Mouse (Mus musculus) lung, embryonic 14.5 days (tissue): ENCODE data around the gene Rae1. TPM values are rescaled to one million over a fixed set of nuclear protein-coding genes. Genes with fewer than 3 reads are reported as not detected.

Experiments
- ATAC-seq: fragments of 200-750 bp; cut with Nextera tagmentation; 2 replicates; pipeline ENCODE4 v1.8.0; 2017; ENCODE audit warnings: mild to moderate bottlenecking, moderate TSS enrichment, moderate library complexity; ENCODE audit not compliant: insufficient read depth
- DNase-seq: peaks from one replicate; pipeline ENCODE4 v3.0.0-alpha.2; 2015
- H3K27ac ChIP-seq: fragments of 300-500 bp; sonication (generic); 2 replicates; pipeline ENCODE4 v1.5.1; 2014; ENCODE audit warnings: low read depth, mild to moderate bottlenecking, moderate library complexity
- H3K27me3 ChIP-seq: fragments of 300-500 bp; sonication (generic); 2 replicates; pipeline ENCODE4 v1.6.1; 2014; ENCODE audit warnings: low read length, control low read depth; ENCODE audit not compliant: insufficient read depth
- H3K36me3 ChIP-seq: fragments of 300-500 bp; sonication (generic); 2 replicates; pipeline ENCODE4 v1.6.1; 2014; ENCODE audit warnings: control low read depth; ENCODE audit not compliant: insufficient read depth
- H3K4me1 ChIP-seq: fragments of 300-500 bp; sonication (generic); 2 replicates; pipeline ENCODE4 v1.6.1; 2014; ENCODE audit warnings: antibody characterized with exemption, control low read depth; ENCODE audit not compliant: insufficient read depth
- H3K4me2 ChIP-seq: fragments of 300-500 bp; sonication (generic); 2 replicates; pipeline ENCODE4 v1.6.1; 2014; ENCODE audit warnings: mild to moderate bottlenecking
- H3K4me3 ChIP-seq: fragments of 300-500 bp; sonication (generic); 2 replicates; pipeline ENCODE4 v1.5.1; 2014; ENCODE audit warnings: low read depth, low read length
- H3K9ac ChIP-seq: fragments of 300-500 bp; sonication (generic); 2 replicates; pipeline ENCODE4 v1.6.1; 2014
- H3K9me3 ChIP-seq: fragments of 300-500 bp; sonication (generic); 2 replicates; pipeline ENCODE4 v1.6.1; 2016; ENCODE audit warnings: low read depth, low read length, control low read depth
- CTCF ChIP-seq: IDR thresholded peaks from 2 replicates; pipeline ENCODE4 v1.5.1; 2016; ENCODE audit warnings: antibody characterized with exemption, low read depth
- WGBS: fragments of 180-500 bp; shearing (Covaris S2); extraction: QIAGEN DNeasy Blood & Tissue Kit; methylation state at CpG from one replicate; pipeline ENCODE4 v1.1.7; 2014; 5-methylcytosine and 5-hydroxymethylcytosine counted together
- polyA plus RNA-seq: library from polyadenylated mRNA; unstranded; fragments of >200 nt; fragmentation: Nextera tagmentation; extraction: Ambion mirVana; gene quantifications from 2 replicates; pipeline ENCODE4 v1.2.1, GENCODE M21; 2014

Rae1 gene
- polyA plus RNA-seq, 1 experiment from 2014 or later = 142 TPM

- DNase-seq (no peak), ATAC-seq (peak; percentile 63)
- Histone ChIP-seq H3K27ac (peak overlapping the region; percentile 50; the same call in 1 of the 2 replicates), H3K27me3 (no peaks in the 10 kb centered on the region), H3K4me3 (no peak overlapping the region), H3K9ac (no peak overlapping the region), H3K36me3 (peaks cover 26% of the 10 kb centered on the region), H3K9me3 (no peaks in the 10 kb centered on the region), H3K4me2 (no peak overlapping the region), H3K4me1 (no peaks in the 10 kb centered on the region)
- TF ChIP-seq CTCF = no peak
- 60% methylated on average over 7 of the region's 7 CpGs for WGBS
Observed at GRCm38 (mm10) chr2:173037827-173038607, 38.1 kb downstream of the Rae1 start.

- Histone ChIP-seq H3K4me1 (no peaks in the 10 kb centered on the region), H3K4me3 (no peak overlapping the region), H3K27me3 (no peaks in the 10 kb centered on the region), H3K4me2 (no peak overlapping the region), H3K9me3 (no peaks in the 10 kb centered on the region), H3K27ac (no peak overlapping the region), H3K9ac (no peak overlapping the region), H3K36me3 (peaks cover 16% of the 10 kb centered on the region)
- no peak for TF ChIP-seq CTCF
- ATAC-seq (no peak), DNase-seq (no peak)
- WGBS = 85% methylated on average over 4 of the region's 4 CpGs
Observed at GRCm38 (mm10) chr2:173039041-173039440, 39.1 kb downstream of the Rae1 start.

- no peak for TF ChIP-seq CTCF
- H3K4me3 ChIP-seq = no peak overlapping the region
- WGBS = 79% methylated on average over 3 of the region's 3 CpGs
- no peaks in the 10 kb centered on the region for H3K9me3 ChIP-seq
- DNase-seq = no peak
- no peaks in the 10 kb centered on the region for H3K27me3 ChIP-seq
- no peaks in the 10 kb centered on the region for H3K36me3 ChIP-seq
- H3K4me1 ChIP-seq = no peaks in the 10 kb centered on the region
- H3K9ac ChIP-seq = no peak overlapping the region
- no peak overlapping the region for H3K27ac ChIP-seq
- no peak overlapping the region for H3K4me2 ChIP-seq
- no peak for ATAC-seq
Observed at GRCm38 (mm10) chr2:173040803-173041202, 40.9 kb downstream of the Rae1 start.

GRCm38 (mm10) chr2:173041242-173041641 is 41.3 kb downstream of the Rae1 start:
- WGBS = 50% methylated on average over 5 of the region's 5 CpGs
- Histone ChIP-seq H3K9me3 (no peaks in the 10 kb centered on the region), H3K9ac (no peak overlapping the region), H3K4me3 (no peak overlapping the region), H3K27ac (no peak overlapping the region), H3K27me3 (no peaks in the 10 kb centered on the region), H3K4me1 (no peaks in the 10 kb centered on the region), H3K36me3 (no peaks in the 10 kb centered on the region), H3K4me2 (no peak overlapping the region)
- DNase-seq (no peak), ATAC-seq (no peak)
- TF ChIP-seq CTCF = no peak

- no peaks in the 10 kb centered on the region for H3K36me3 ChIP-seq
- no peak overlapping the region for H3K27ac ChIP-seq
- WGBS = 84% methylated on average over 1 of the region's 1 CpGs
- no peak overlapping the region for H3K4me3 ChIP-seq
- no peaks in the 10 kb centered on the region for H3K27me3 ChIP-seq
- no peak overlapping the region for H3K9ac ChIP-seq
- no peaks in the 10 kb centered on the region for H3K4me1 ChIP-seq
- DNase-seq = no peak
- H3K4me2 ChIP-seq = no peak overlapping the region
- no peak for TF ChIP-seq CTCF
- no peak for ATAC-seq
- H3K9me3 ChIP-seq = no peaks in the 10 kb centered on the region
Observed at GRCm38 (mm10) chr2:173041893-173042292, 42.0 kb downstream of the Rae1 start.

- no peaks in the 10 kb centered on the region for H3K4me1 ChIP-seq
- H3K36me3 ChIP-seq = no peaks in the 10 kb centered on the region
- no peak overlapping the region for H3K9ac ChIP-seq
- H3K4me3 ChIP-seq = no peak overlapping the region
- no peak overlapping the region for H3K27ac ChIP-seq
- H3K27me3 ChIP-seq = no peaks in the 10 kb centered on the region
- no peak overlapping the region for H3K4me2 ChIP-seq
- no peak for ATAC-seq
- no peak for DNase-seq
- no peaks in the 10 kb centered on the region for H3K9me3 ChIP-seq
- 54% methylated on average over 11 of the region's 11 CpGs for WGBS
- TF ChIP-seq CTCF = no peak
Observed at GRCm38 (mm10) chr2:173042504-173043162, 42.7 kb downstream of the Rae1 start.

- Histone ChIP-seq H3K27me3 (no peaks in the 10 kb centered on the region), H3K9me3 (no peaks in the 10 kb centered on the region), H3K27ac (no peak overlapping the region), H3K4me3 (no peak overlapping the region), H3K4me1 (no peaks in the 10 kb centered on the region), H3K4me2 (no peak overlapping the region), H3K9ac (no peak overlapping the region), H3K36me3 (no peaks in the 10 kb centered on the region)
- WGBS = 68% methylated on average over 18 of the region's 18 CpGs
- TF ChIP-seq CTCF = no peak
- ATAC-seq = no peak
- no peak for DNase-seq
Observed at GRCm38 (mm10) chr2:173044198-173044970, 44.5 kb downstream of the Rae1 start.
